Mouse (Mus musculus): ENCODE measurements at regions not wholly inside any gene's neighbourhood (a gene's known extent, or its start where the extent isn't known, plus 50 kb on each side); places are given as distances from the start of the nearest gene placed in this dataset.
A peak's percentile ranks its signal among the peaks of the same experiment; 100 is the strongest.

DNA sequence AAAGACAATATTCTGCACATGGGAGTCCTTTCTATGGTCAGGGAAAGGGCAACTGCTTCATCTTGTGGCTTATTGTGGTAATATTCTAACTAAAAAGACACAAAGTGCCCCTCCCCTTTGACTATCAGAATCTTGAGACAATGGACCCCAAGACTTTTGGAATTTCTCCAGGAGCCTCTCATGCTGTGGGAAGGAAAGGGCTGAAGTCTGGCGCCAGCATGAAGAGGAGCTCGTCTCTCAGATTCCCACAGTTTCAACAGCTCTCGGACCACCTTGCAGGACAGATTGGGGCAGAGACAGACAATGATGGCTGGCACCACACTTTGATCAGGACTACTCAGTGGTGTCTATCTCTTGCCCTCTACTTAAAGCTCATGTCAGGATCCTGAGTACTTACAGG is 311.8 kb downstream of the Tbc1d1 start:
- Histone ChIP-seq H3K4me1 (peaks cover 8% of the 10 kb centered on the region), H3K27me3 (ENCODE audit: poor library complexity, severe bottlenecking) (no peaks in the 10 kb centered on the region), H3K9me3 (no peaks in the 10 kb centered on the region), H3K36me3 (replicated peaks) (no peaks in the 10 kb centered on the region), H3K4me3 (no peak overlapping the region), H3K27ac (no peak overlapping the region)
- 91% methylated on average over 3 of the region's 3 CpGs for WGBS
- DNase-seq (ENCODE audit: extremely low spot score, low spot score) = no peak

DNA sequence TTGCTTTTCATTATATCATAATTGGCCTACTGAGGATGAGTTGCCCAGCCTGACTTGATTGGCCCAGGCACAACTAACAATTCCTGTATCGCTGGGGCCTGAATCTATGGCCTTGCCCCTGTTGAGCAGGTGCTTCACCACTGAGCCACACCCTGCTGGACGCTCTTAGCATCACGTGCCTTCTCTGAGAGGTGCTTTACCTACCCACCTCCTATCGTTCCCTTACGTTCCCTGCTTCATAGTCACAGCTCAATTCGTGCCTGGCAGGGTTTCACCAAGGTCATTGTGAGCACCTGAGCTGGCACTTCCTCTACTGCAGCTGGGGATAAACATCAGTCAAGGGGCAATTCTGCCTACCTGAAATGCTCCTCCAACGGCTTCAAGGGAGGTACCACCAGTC is 312.2 kb downstream of the Tbc1d1 start:
- no peak overlapping the region for H3K27ac ChIP-seq
- H3K27me3 ChIP-seq (ENCODE audit: poor library complexity, severe bottlenecking) = no peaks in the 10 kb centered on the region
- no peak overlapping the region for H3K4me3 ChIP-seq
- no peaks in the 10 kb centered on the region for H3K9me3 ChIP-seq
- peaks cover 4% of the 10 kb centered on the region; the same call in 1 of the 2 replicates for H3K4me1 ChIP-seq
- WGBS = 88% methylated on average over 7 of the region's 7 CpGs
- no peak for DNase-seq (ENCODE audit: extremely low spot score, low spot score)
- no peaks in the 10 kb centered on the region for H3K36me3 ChIP-seq (replicated peaks)

DNA sequence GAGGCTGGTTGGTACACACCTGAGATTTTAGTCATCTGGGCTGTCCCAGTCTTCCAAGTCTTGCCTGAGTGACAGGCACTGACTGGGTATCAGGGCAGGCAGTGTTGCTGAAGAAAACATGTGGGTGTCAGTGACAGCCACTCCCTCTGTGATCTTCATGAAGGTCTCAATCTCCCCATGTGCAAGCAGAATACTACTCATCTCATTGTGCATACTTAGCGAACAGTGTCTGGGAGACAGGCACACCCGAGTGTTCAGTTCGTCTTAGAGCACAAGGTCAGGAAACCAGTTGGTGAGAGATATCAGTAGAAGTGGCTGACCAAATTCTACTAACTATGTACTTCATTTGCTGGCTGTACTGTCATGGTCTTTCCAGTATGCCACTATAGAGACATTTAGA is 315.9 kb downstream of the Tbc1d1 start:
- no peaks in the 10 kb centered on the region for H3K9me3 ChIP-seq
- peaks cover 20% of the 10 kb centered on the region for H3K4me1 ChIP-seq
- DNase-seq (ENCODE audit: extremely low spot score, low spot score) = no peak
- 0 out of 2 replicates have a peak overlapping the region, but pooled peaks have one; percentile 44 for H3K27ac ChIP-seq
- no peaks in the 10 kb centered on the region for H3K36me3 ChIP-seq (replicated peaks)
- H3K27me3 ChIP-seq (ENCODE audit: poor library complexity, severe bottlenecking) = no peaks in the 10 kb centered on the region
- 93% methylated on average over 3 of the region's 3 CpGs for WGBS
- no peak overlapping the region for H3K4me3 ChIP-seq

DNA sequence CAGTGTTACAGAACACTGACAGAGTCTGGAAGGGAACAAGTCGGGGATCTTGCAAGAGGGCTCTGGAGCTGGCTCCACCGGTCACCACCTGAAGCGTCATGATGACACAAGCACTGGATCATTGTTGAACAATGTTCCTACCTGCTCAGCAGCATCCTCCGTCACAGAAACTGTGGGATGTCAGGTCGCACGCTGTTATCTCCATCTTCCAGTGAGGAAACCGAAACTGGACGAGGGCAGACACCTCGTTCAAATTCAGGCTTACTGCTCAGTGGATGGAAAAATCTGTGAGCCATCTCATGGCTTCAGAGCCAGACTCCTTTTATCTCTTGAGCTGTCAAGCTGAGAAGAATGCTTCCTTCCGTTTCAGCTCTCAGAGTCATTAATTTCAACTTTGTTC is 316.3 kb downstream of the Tbc1d1 start:
- no peaks in the 10 kb centered on the region for H3K9me3 ChIP-seq
- H3K36me3 ChIP-seq (replicated peaks) = no peaks in the 10 kb centered on the region
- 87% methylated on average over 10 of the region's 10 CpGs for WGBS
- no peaks in the 10 kb centered on the region for H3K27me3 ChIP-seq (ENCODE audit: poor library complexity, severe bottlenecking)
- DNase-seq (ENCODE audit: extremely low spot score, low spot score) = no peak
- H3K4me1 ChIP-seq = peaks cover 23% of the 10 kb centered on the region
- no peak overlapping the region for H3K4me3 ChIP-seq
- 0 out of 2 replicates have a peak overlapping the region, but pooled peaks have one; percentile 44 for H3K27ac ChIP-seq

DNA sequence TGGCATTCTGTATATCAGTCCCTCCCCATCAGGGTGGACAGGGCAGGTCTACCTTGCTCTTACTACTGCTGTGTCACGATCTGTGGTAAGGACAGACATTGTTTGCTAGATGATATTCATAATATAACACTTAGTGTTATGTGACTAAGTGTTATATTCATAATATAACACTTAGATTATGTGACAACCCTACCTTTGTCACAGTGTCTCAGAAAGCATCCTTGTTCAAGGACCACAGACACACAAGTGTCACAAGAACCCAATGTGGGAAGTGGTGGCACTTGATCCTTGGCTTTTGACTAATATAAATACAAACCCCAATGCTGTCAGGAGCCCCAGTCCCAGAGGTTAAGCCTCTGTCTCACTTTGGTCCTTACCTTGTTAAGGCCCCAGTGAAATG is 318.8 kb downstream of the Tbc1d1 start:
- H3K9me3 ChIP-seq = no peaks in the 10 kb centered on the region
- WGBS = 90% methylated on average over 1 of the region's 1 CpGs
- H3K4me1 ChIP-seq = peaks cover 43% of the 10 kb centered on the region

DNA sequence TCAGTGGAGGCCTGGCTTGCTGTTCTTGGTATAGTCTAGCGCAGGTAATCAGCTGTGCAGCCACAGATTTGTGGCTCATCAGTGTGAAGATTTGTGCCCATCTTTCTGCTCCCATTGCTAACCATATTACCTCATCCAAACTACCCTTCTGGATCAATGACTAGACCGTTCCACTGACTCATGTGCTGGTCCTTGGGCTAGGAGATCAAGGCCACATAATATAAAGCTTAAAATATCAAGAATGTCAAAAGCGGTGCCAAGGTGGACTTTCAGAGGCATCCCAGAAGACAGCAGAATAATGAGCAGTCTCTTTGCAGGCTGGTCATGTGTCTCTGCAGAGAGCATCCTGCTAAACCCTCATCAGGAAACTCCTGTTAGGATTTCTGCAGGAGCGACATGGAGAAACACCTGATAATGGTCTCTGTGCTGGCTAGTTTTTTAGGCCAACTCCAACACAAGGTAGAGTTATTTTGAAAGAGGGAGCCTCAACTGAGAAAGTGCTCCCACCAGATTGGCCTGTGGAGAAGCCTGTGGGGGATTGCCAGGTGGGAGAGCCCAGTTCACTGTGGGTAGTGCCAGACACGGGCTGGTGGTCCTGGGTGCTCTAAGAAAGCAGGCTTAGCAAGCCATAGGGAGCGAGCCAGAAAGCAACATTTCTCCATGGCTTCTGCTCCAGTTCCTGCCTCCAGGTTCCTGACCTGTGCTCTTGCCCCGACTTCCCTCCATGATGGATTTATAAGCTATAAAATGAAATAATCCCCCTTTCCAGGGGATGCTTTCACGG is 319.8 kb downstream of the Tbc1d1 start:
- peak overlapping the region; percentile 82 for H3K27ac ChIP-seq
- peak; percentile 29 for DNase-seq (ENCODE audit: extremely low spot score, low spot score)
- 56% methylated on average over 8 of the region's 8 CpGs for WGBS

More for the DNA sequence above, 318.8 kb downstream of the Tbc1d1 start:
- H3K4me3 ChIP-seq = no peak overlapping the region
- DNase-seq (ENCODE audit: extremely low spot score, low spot score) = no peak
- no peaks in the 10 kb centered on the region for H3K27me3 ChIP-seq (ENCODE audit: poor library complexity, severe bottlenecking)
- peak overlapping the region; percentile 82 for H3K27ac ChIP-seq
- H3K36me3 ChIP-seq (replicated peaks) = peaks cover under 1% of the 10 kb centered on the region; the same call in 1 of the 2 replicates

DNA sequence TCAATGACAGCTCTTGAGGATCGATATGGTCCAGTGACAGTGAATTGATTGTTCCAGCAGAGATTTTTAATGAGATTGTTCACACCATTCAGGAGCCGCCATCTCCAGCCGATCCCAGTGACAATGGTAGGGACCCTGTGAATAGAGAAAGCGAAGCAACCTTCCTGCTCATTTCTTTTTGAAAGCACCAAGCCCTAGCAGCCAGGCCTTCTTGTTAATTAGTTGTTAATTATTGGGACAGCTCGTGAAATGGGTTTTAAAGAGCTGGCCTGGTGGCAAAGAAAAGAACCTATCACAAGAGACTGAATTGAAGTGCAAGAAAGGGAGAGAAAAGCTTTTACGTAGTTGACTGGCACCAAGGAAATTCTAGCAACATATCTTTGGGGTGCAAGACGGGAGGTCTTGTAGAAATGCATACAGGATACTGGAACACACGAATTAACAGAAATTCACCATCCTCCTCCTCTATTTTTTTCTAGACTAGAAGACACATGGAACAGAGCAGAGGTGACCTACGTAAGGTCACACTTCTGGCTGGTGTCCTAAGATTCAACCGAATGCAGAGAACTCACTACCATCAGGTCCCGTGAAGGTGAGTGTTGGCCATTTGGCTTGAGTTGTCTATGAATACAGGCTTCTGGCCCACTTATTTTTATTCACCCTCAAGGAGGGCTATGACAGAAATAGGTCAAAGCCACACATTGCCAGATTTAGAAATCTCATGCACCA is 320.7 kb downstream of the Tbc1d1 start:
- H3K9me3 ChIP-seq = no peaks in the 10 kb centered on the region; the same call in 1 of the 2 replicates
- peaks cover 2% of the 10 kb centered on the region; the same call in 1 of the 2 replicates for H3K36me3 ChIP-seq (replicated peaks)
- H3K4me3 ChIP-seq = no peak overlapping the region; the same call in 1 of the 2 replicates
- peaks cover 43% of the 10 kb centered on the region for H3K4me1 ChIP-seq
- H3K27me3 ChIP-seq (ENCODE audit: poor library complexity, severe bottlenecking) = no peaks in the 10 kb centered on the region
- peak; percentile 42 for DNase-seq (ENCODE audit: extremely low spot score, low spot score)
- peak overlapping the region; percentile 65 for H3K27ac ChIP-seq
- 27% methylated on average over 11 of the region's 11 CpGs for WGBS

More for the DNA sequence above, 319.8 kb downstream of the Tbc1d1 start:
- Histone ChIP-seq H3K27me3 (ENCODE audit: poor library complexity, severe bottlenecking) (no peaks in the 10 kb centered on the region), H3K36me3 (replicated peaks) (peaks cover 2% of the 10 kb centered on the region; the same call in 1 of the 2 replicates), H3K4me1 (peaks cover 43% of the 10 kb centered on the region), H3K9me3 (no peaks in the 10 kb centered on the region; the same call in 1 of the 2 replicates), H3K4me3 (no peak overlapping the region)

DNA sequence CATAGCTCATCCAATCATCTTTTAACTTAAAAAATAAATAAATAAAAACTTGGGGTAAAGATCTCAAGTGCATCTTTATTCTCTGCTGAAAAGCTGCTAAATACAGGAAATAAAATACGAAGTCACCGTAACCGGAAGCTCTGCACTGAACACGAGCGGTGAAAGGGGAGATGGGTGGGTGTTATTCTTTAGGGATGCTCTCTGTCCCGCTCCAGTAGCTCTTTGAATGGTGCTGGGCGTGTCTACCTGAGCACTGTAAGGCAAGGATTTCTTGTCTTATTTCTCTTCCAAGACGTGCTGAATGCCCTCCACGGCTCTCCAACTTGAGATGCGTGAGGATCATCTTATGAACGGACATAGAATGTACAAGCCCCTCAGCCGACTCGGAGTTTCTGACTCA is 322.0 kb downstream of the Tbc1d1 start:
- Histone ChIP-seq H3K27ac (peak overlapping the region; percentile 72), H3K4me1 (peaks cover 43% of the 10 kb centered on the region), H3K36me3 (replicated peaks) (peaks cover 12% of the 10 kb centered on the region), H3K9me3 (peaks cover 7% of the 10 kb centered on the region; the same call in 1 of the 2 replicates), H3K4me3 (no peak overlapping the region), H3K27me3 (ENCODE audit: poor library complexity, severe bottlenecking) (no peaks in the 10 kb centered on the region)
- no peak for DNase-seq (ENCODE audit: extremely low spot score, low spot score)
- 89% methylated on average over 13 of the region's 13 CpGs for WGBS

DNA sequence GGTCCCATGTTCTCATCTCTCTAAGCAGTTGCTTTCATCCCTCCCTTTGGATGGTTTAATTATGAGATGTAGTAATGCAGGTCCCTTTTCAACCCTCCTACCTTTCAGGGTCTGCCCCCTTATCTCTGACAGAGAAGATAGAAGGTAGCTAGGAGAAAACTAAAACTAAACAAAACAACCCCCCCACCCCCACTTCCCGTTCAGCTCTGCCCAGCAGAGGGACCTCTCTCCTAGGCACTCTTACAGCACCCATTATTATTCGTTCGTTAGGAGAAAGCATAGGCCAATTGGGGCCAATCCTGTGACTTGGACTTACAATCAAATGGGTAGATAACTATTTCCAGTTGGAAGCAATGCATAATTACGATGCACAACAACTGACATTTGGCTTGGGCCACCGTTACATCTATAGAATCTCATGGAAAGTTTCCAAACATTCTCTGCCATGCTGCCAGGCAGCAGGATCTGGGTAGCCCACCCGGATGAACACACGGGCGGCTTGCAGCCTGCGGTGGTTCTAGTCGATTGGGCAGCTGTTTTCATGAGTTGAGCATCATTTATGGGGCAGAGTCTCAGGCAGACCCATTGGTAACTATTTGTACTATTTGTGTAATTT is 322.6 kb downstream of the Tbc1d1 start:
- Histone ChIP-seq H3K27me3 (ENCODE audit: poor library complexity, severe bottlenecking) (no peaks in the 10 kb centered on the region), H3K4me1 (peaks cover 43% of the 10 kb centered on the region), H3K36me3 (replicated peaks) (peaks cover 12% of the 10 kb centered on the region), H3K9me3 (peaks cover 8% of the 10 kb centered on the region; the same call in 1 of the 2 replicates), H3K4me3 (no peak overlapping the region), H3K27ac (peak overlapping the region; percentile 72)
- no peak for DNase-seq (ENCODE audit: extremely low spot score, low spot score)
- 86% methylated on average over 10 of the region's 10 CpGs for WGBS

DNA sequence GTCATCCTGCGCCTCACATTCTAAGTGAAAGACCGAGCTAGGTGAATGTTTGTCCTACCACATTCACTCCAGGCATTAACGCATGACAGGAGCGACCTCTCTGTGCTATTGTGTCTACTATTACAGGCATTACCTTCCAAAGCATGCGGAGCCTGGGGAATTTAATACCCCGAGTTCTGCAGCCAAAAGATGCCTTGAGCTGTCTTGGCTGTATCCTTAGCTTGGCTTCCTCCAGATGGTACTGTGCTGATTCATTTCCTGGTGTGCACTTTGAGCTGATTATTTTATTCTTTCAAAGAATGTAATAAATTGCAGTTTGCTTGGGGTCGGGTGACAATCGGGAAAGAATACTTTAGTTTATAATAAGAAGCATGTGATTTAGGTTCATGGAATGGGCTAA is 323.2 kb downstream of the Tbc1d1 start:
- no peak for DNase-seq (ENCODE audit: extremely low spot score, low spot score)
- Histone ChIP-seq H3K4me3 (no peak overlapping the region), H3K36me3 (replicated peaks) (peaks cover 14% of the 10 kb centered on the region), H3K4me1 (peaks cover 43% of the 10 kb centered on the region), H3K27ac (no peak overlapping the region), H3K9me3 (peaks cover 8% of the 10 kb centered on the region; the same call in 1 of the 2 replicates), H3K27me3 (ENCODE audit: poor library complexity, severe bottlenecking) (no peaks in the 10 kb centered on the region)
- WGBS = 66% methylated on average over 8 of the region's 8 CpGs

DNA sequence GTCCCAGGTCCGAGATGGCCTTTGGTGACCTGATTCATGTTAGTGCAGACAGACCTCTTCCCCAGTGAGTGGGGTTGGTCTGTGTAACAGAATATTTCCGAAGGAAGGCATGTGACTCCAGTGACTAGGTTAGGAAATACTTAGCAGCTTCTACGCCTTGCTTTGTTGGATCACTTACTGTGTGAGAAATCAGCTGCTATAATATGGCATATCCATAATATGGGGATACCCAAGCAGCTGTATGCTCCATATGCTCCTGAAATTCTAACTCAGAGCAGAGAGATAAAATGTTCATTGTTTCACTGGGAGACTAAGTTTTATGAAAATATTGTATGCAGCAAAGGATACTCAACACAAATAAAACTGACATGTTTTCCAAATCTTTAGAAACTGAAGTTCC is 318.1 kb upstream of the Klf3 start:
- no peak for DNase-seq (ENCODE audit: extremely low spot score, low spot score)
- H3K36me3 ChIP-seq (replicated peaks) = peaks cover 34% of the 10 kb centered on the region
- no peak overlapping the region for H3K27ac ChIP-seq
- H3K27me3 ChIP-seq (ENCODE audit: poor library complexity, severe bottlenecking) = no peaks in the 10 kb centered on the region
- peaks cover 18% of the 10 kb centered on the region for H3K9me3 ChIP-seq
- H3K4me3 ChIP-seq = no peak overlapping the region
- H3K4me1 ChIP-seq = peaks cover 13% of the 10 kb centered on the region
- 88% methylated on average over 3 of the region's 3 CpGs for WGBS

DNA sequence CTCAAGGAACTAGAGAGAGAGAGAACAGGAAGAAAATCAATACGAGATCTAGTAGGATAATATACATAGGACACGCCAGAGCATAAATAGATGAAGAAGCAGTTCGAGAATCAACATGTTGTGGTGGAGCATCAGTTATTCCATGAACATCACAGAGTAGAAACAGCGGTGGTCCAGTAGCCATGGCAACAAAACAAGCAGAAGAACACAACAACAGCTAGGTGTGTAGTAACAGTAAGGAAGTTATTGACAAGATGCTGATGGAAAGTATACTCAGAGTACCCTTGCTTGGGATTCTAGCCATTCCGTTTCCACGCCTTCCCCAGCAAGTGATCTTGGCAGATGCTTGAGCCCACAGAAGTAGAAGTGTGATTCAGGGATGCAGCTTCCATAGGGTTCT is 317.3 kb upstream of the Klf3 start:
- H3K36me3 ChIP-seq (replicated peaks) = peaks cover 34% of the 10 kb centered on the region
- peaks cover 18% of the 10 kb centered on the region for H3K9me3 ChIP-seq
- H3K4me1 ChIP-seq = peaks cover 21% of the 10 kb centered on the region
- H3K27ac ChIP-seq = no peak overlapping the region
- WGBS = 94% methylated on average over 6 of the region's 6 CpGs
- H3K27me3 ChIP-seq (ENCODE audit: poor library complexity, severe bottlenecking) = no peaks in the 10 kb centered on the region
- DNase-seq (ENCODE audit: extremely low spot score, low spot score) = no peak
- no peak overlapping the region for H3K4me3 ChIP-seq

Measured in forebrain, embryonic 10.5 days (tissue).